Mouse (Mus musculus): ENCODE results near the gene Olfr374.
"Not testable (repeated sequence)": the region's sequence is repeated elsewhere in the genome, so short reads cannot be mapped to it uniquely, and the experiment has no call there.

The Olfr374 gene

DNA sequence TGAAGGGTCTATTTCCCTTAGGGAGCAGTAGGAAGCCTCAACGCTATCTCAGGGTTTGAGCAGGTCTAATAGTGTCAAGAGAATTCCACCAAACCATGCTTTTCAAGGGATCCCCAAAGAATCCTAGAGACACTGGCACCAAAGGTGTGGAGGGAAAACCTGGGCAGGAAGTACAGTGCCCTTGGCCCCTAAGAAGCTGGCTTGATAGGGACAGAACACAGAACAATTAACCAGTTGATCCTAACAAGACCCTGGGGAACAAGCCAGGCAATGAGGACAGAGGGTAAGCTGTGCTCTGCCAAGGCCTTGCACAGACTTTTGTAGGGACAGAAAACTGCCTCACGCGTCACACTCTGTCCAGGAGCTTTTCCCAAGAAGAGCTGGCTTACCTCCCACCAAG, at the start of gene Olfr374:
Olfr374 (plus strand) TSS at position 301 of the 400 bp plus-strand sequence.
- DNase-seq (ENCODE audit: low spot score in 2 of 2) = no peak

DNA sequence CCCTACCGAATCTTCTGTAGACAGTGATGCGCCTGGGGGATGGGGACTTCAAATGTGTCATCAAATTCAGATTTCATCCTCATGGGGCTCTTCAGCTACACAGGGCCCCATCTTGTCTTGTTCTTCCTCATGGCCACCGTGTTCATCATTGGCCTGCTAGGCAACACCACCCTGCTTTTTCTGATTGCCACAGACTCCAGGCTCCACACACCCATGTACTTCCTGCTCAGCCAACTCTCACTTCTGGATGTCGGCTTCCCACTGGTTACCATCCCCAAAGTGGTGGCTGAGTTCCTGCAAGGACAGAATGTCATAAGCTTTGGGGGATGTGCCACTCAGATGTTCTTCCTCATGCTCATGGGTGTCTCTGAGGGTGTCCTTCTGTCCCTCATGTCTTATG, 49.2 kb upstream of the Olfr374 start:
- DNase-seq (ENCODE audit: low spot score in 2 of 2) = not testable (repeated sequence)

DNA sequence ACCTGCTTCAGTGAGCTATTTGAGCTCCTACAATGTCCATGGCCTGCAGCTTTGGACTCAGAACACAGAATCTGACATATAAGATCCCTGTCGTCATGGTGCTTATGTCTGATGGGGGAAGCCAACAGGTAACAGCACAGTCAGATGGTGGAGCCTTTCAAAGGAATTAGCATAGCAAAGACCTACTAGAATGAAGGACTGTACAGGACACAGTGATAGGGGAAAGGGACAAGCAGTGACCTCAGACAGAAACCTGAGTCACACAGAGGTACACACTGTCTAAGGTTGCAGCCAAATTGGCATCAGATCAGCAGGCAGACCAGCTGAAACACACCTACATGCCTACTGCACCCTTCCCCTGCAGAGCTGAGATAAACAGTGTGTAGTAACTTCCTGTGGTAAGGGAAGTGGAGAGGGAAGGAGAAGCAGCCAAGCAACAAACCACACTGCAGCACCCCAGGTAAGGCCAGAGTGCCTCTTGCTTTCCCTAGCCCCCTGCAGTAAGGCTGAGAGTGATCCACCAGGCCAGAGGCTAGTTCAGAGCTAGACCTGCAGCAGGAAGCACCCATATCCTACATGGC, 39.9 kb upstream of the Olfr374 start:
- not testable (repeated sequence) for DNase-seq (ENCODE audit: low spot score in 2 of 2)

GRCm38 (mm10) chr8:72082877-72083276, 24.0 kb upstream of the Olfr374 start, which contains the start of gene Olfr373:
Olfr373 (plus strand) TSS chr8:72083177.
- DNase-seq (ENCODE audit: low spot score in 2 of 2) = not testable (repeated sequence)

DNA sequence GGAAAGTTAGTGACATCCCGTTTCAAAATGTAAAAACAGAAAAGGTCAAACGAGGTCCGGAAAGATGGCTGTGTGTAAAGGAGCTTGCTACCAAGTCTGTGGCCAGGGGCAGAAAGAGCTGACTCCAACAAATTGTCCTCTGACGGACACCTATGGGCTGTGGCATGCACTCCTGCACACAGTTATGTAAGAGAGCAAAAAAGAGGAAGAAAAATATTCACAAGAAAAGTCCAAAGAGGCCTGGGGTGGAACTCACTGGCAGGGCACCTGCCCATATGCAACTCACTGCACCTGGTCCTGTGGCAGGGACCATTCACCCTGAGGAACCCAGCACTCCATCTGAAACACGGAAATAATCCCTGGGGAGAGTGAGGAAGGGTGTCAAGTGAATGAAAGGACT, 22.1 kb upstream of the Olfr374 start:
- DNase-seq (ENCODE audit: low spot score in 2 of 2) = peak in 1 of 2 experiments; percentile 4

- peak in 1 of 2 experiments; percentile 1 for DNase-seq (ENCODE audit: low spot score in 2 of 2)
These were observed 19.2 kb upstream of the Olfr374 start for GRCm38 (mm10) chr8:72087611-72088010.

DNA sequence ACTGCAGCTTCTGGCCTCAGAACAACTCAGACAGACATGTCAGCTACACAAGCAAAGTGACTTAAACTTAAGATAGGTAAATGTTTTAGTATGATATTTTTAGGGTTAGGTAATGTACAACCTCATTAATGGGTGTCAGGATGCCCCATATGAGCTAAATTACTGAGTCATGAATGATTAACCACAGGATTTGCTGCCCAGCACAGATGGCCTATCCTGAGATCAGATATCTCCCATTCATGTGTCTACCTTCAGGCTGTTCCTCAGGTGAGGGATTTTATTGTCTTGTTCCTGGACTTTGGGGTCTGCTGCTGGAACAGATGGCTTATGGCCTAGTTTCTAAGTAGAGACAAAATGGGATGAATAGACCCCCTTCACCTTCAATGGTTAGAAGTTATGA, 10.1 kb upstream of the Olfr374 start:
- DNase-seq (ENCODE audit: low spot score in 2 of 2) = not testable (repeated sequence)

DNA sequence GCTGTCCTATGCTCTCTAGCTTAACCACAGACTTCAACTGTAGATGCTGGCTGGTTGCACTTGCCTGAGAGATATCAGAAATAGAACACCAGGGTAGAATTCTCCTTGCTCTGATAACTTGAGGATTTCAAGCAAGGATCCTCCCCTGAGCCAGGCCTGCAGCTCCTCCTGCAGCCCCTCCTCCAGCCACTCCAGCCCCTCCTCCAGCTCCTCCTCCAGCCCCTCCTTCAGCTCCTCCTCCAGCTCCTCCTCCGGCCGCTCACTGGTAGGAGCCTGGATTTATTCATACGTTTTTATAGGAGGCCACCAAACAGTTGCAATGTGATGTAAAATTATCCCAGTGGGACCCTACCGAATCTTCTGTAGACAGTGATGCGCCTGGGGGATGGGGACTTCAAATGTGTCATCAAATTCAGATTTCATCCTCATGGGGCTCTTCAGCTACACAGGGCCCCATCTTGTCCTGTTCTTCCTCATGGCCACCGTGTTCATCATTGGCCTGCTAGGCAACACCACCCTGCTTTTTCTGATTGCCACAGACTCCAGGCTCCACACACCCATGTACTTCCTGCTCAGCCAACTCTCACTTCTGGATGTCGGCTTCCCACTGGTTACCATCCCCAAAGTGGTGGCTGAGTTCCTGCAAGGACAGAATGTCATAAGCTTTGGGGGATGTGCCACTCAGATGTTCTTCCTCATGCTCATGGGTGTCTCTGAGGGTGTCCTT, 7.3 kb upstream of the Olfr374 start:
- DNase-seq (ENCODE audit: low spot score in 2 of 2) = peak; percentile 37 to 65

GRCm38 (mm10) chr8:72105165-72105564, 1.7 kb upstream of the Olfr374 start:
- DNase-seq (ENCODE audit: low spot score in 2 of 2) = peak in 1 of 2 experiments; percentile 11

DNA sequence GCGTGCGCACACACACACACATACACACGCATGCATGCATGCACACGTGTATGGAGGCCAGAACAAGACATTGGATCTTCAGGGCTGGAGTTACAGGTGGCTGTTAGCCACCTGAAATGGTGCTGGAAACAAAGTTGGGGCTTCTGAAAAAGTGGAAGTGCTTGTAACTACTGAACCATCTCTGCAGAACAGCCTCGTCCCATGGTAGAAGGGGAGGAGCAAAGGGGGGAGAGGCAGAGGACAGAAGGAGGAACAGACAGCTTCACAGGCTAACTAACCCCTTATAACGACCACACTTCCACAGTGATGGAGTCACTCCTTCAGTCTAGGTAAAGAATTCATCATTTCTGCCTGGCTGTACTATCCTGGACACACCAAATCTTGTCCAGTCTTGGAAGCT, 4.0 kb downstream of the Olfr374 start:
- no peak for DNase-seq (ENCODE audit: low spot score in 2 of 2)

DNA sequence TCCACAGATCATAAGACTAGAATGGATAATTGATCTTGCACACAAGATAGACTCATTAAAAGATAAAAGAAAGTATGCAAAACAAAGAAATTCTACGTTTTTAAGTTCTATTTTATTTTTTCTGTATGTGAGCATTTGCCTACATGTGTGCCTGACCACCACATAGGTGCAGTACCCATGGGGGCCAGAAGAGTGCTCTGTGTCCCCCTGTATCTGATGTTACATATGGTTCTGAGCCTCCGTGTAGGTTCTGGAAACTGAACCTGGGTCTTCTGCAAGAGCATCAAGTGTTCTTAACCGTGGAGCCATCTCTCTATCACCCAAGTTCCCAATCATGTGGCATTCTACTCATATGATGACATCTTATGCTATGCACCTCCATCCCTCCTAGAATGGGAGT, 5.6 kb downstream of the Olfr374 start:
- peak in 1 of 2 experiments; percentile 3 for DNase-seq (ENCODE audit: low spot score in 2 of 2)

- DNase-seq (ENCODE audit: low spot score in 2 of 2) = no peak
These were observed 8.4 kb downstream of the Olfr374 start for GRCm38 (mm10) chr8:72115202-72115601.

GRCm38 (mm10) chr8:72118616-72119015, 11.8 kb downstream of the Olfr374 start:
- DNase-seq (ENCODE audit: low spot score in 2 of 2) = no peak

- not testable (repeated sequence) for DNase-seq (ENCODE audit: low spot score in 2 of 2)
These were observed 14.6 kb downstream of the Olfr374 start for GRCm38 (mm10) chr8:72121486-72121885.

DNA sequence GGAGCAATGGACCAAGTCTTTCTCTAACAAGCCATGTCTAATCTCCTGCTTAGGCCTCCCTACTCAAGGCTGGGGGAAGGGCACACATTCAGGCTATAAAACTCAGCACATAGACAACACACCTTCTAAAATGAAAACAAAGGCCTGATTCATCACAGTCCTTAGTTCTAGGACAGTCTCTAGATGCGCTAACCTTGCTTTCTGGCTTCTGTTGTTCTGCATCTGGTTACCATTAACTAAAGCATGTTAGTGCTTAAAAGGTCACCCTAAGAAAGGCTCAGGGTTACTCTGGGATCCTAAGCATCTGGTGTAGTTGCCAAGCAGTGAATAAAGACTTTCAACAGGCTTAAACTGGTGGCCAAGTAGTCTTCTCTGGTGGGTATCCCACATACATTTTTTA, 15.2 kb downstream of the Olfr374 start:
- no peak for DNase-seq (ENCODE audit: low spot score in 2 of 2)

DNA sequence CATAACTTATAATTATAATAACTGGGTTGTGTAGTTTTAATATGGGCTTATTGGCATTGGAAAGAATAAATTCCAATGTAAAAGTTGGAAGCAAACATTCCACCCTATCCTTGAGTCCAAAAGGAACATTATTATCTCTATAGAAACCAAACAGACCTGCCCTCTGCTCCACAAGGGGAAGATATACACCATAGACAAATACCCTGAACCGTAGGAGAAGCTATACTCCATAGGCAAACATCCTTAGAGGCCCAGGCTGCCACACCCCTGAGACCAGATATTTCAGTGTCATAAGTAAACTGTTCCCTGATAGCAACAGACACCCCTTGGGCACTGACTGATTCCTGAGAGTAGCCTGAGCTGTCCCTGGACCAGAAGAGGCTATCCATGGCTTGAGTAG, 21.0 kb downstream of the Olfr374 start:
- DNase-seq (ENCODE audit: low spot score in 2 of 2) = no peak

DNA sequence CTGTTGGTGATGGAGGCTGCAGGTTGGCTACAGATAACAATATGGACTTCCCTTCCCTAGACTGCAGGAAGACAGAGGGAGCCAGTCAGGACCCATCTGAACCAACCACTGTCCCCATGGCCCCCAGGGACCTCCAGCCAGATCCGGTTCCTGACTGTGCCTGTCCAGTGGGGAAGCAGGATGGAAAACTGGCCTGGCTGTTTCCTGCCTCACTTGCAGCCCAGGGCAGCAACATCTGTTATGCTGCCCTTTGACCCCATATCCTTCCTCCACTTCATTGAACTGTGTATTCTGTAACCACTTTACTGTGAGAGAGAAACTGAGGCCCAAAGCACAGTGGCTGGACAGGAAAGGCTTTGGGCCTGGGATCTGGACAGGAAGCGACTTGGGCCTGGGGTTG, 24.4 kb downstream of the Olfr374 start:
- no peak for DNase-seq (ENCODE audit: low spot score in 2 of 2)

- DNase-seq (ENCODE audit: low spot score in 2 of 2) = no peak
These were observed 25.1 kb downstream of the Olfr374 start for GRCm38 (mm10) chr8:72131901-72132300.

- no peak for DNase-seq (ENCODE audit: low spot score in 2 of 2)
These were observed 25.6 kb downstream of the Olfr374 start for GRCm38 (mm10) chr8:72132417-72132816.

- no peak for DNase-seq (ENCODE audit: low spot score in 2 of 2)
These were observed 26.1 kb downstream of the Olfr374 start for GRCm38 (mm10) chr8:72132891-72133290.

DNA sequence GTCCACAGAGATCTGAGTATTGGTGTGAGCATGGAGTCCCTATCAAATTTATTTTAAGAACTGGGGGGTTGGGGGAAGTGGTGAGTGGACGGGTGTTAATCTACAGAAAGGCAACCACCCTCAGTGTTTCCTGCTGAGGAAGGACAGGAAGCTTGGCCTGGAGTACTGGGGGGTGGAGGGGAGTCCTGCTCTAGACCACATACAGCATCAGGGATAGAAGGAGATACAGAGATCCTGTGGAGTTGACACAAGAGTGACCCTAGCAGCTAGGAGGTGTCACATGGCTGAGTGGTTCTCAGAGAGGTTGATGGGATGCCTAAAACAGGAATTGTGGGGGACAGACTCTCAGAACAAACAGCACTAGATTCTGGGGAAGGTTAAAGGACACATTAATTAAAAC, 26.7 kb downstream of the Olfr374 start:
- DNase-seq (ENCODE audit: low spot score in 2 of 2) = no peak

DNA sequence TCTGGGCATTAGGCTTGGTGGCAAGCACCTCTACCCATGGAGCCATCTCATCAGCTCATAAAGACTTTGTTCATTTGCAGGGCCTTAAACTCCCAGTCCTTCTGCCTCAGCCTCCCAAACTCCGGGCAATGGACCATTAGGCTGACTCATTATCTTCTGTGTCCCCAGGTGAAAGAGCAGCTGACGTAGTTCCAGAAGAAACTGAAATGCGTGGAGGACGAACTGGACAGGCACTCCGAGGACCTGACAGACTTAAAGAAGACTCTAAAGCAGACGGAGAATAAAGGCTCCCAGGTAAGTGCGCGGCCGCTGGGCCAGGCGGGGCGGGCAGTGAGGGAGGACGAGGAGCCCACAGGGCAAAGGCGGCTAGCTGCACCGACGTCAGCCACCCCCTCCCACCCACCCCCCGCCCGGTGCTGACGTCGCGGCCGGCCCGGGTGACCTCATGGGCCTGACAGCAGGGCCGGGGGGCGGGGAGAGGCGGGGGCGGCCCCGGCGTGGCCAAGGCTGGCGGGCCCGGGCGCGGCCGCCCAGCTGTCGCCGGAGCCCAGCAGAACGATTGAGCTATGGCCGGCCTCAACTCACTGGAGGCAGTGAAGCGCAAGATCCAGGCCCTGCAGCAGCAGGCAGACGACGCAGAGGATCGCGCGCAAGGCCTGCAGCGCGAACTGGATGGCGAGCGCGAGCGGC, 28.1 kb downstream of the Olfr374 start, which contains the start of gene Tpm4:
Tpm4 (plus strand) TSS at position 220 of the 690 bp plus-strand sequence.
- peak; percentile 72 to 73 for DNase-seq (ENCODE audit: low spot score in 2 of 2)

All from urinary bladder, postnatal 4 days (tissue).